Mouse (Mus musculus) CD8-positive naive resting alpha-beta T cell, adult 57 days (primary cell): ENCODE results near the gene Htatsf1. TPM values are rescaled to one million over a fixed set of nuclear protein-coding genes. Genes with fewer than 3 reads are reported as not detected.

Source experiments
- total RNA-seq: library from RNA; stranded (reverse); gene quantifications from one replicate; pipeline ENCODE4 v1.2.4, GENCODE M21; 2023

Gene Htatsf1
- 45.1 TPM for total RNA-seq

DNA sequence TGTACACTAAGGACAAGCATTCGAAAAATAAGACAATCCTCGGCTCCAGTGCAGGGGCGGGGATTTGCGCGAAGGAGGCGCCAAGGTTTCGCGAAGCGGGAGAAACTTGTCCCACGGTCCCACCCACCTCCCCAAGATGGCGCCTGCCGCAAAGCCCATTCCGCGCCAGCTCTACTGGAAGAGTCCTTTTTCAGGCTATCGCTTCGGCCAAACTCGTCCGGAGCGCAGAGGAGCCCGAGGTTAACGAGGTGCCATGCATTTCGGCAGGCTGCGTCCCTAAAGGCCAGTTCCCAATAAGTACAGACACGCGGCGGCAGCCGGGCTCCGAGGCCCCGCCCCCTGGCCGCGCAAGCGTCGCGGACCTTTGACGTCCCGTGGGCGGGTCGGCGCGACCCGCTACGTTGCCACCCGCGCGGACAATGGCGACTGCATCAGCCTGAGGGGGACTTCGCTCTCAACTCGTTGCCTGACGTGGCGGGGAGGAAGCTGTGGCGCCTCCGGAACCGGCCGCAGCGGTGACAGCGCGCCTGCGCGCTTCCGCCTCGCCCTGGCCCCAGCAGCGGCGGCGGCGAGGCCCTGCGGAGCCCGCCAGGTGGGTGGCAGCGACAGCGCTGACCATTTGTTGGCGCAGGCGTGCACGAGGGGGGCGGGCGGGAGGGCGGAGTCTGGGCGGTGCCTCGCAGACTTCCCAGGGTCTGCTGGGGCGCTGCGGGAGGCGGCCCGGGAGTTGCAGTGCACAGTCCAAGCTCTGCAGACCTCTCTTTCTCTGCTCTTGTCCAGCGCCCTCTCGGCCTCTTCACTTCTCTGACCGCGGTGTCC lies at the start of gene Htatsf1:
Htatsf1 (plus strand) TSS at position 410 of the 819 bp plus-strand sequence.

DNA sequence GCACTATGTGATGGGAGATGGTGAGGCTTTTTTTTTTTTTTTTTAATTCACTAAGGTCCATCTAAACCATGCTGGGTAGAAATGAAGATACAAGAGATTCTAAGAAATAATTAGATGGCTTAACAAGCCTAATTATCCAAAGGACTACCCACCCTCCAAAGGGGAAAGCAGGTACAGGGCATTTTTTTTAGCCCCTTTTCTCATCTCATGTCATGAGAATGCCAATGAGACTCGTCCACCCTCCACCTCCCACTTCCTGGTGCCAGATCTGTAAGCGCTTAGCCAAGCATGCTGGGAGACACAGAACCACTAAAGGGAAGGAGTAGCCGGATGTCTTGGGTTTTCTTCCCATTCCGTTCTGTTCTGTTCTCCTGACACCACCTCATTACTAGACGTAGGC lies 10.6 kb upstream of the Htatsf1 start, which contains the start of gene Brs3:
Brs3 (plus strand) TSS at position 301 of the 400 bp plus-strand sequence.

DNA sequence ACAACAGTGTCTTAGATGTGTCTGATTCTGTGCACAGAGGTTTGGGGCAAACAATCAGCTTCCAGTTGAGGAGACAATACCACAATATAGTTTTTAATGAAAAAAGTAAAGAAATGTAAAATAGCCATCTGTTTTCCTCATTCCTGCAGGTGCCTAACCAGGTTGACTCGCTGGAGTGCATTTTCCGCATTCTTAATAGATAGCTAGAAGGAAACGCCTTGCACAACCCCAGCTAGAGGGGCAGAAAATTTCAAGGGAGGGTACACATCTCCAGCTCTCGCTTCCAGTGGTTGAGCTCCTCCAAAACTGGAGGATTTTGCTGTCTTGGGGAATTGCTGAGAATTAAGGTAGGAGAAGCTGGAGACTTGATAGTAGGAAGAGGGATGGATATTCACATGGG lies 34.4 kb downstream of the Htatsf1 start, which contains the start of gene Vgll1:
Vgll1 (plus strand) TSS at position 301 of the 400 bp plus-strand sequence.

Other genes starting within 250 kb of the Htatsf1 start
- 1.0 TPM for gene Map7d3, start 231.3 kb upstream of the Htatsf1 start, total RNA-seq
- not detected for gene Adgrg4, start 183.4 kb upstream of the Htatsf1 start, total RNA-seq
- gene Brs3, start 10.5 kb upstream of the Htatsf1 start, total RNA-seq, result not detected
- gene Vgll1, start 34.5 kb downstream of the Htatsf1 start, total RNA-seq, result not detected
- gene Cd40lg, start 158.6 kb downstream of the Htatsf1 start, total RNA-seq, result 2.6 TPM